Comparison of ENCODE assay signal across 8 mouse cellular contexts in genomic region chr1:181232307-181233027, GRCm38 (mm10). TPM values are rescaled to one million over a fixed set of nuclear protein-coding genes. Genes with fewer than 3 reads are reported as not detected.
DNase-seq lines count a peak whose midpoint lies in the region; ATAC-seq and TF ChIP-seq lines count a peak whose summit lies in the region.

No protein-coding gene starts in this region.

- 20% methylated on average over 8 of the region's 8 CpGs for WGBS in kidney, embryonic 15.5 days
- WGBS in liver, embryonic 14.5 days (ENCODE audit: insufficient replicate concordance), result 4% methylated on average over 8 of the region's 8 CpGs
- 28% methylated on average over 8 of the region's 8 CpGs for WGBS in olfactory bulb, adult 2 months

- DNase-seq in B cell, adult 2 months, result peak; percentile 84
- DNase-seq in Patski (ENCODE audit: low read depth, low spot score), result no peak
- peak; percentile 79 to 86 for DNase-seq in cerebellum, postnatal 10 days
- peak; percentile 73 to 81 (median 74) for DNase-seq in liver, embryonic 14.5 days (ENCODE audit: low read depth in 3 of 3, low spot score in 3 of 3)
- DNase-seq in thymus, postnatal 10 days (ENCODE audit: low spot score in 2 of 2), result peak; percentile 46 to 75

- POLR2A ChIA-PET in Patski (lab: Charles Lee), result interaction anchor here (0.5 to 2.4 kb wide), 2 partner anchors 9 to 21 kb away, joined by 3 to 13 read pairs; partner anchors contain the start of gene Wdr26

- peak; percentile 52; the same call in 1 of the 2 replicates for TF ChIP-seq EP300 in liver, embryonic 14.5 days (IDR thresholded peaks at IDR 0.05; ENCODE audit: low read depth)

- H3K27me3 ChIP-seq in Patski, result no peaks in the 10 kb centered on the region
- H3K27me3 ChIP-seq in kidney, embryonic 15.5 days, result no peaks in the 10 kb centered on the region
- H3K27me3 ChIP-seq in liver, embryonic 14.5 days (ENCODE audit: control insufficient read depth, insufficient read depth, low read length), result no peaks in the 10 kb centered on the region

- H3K27ac ChIP-seq in kidney, embryonic 15.5 days, result 0 out of 2 replicates have a peak overlapping the region, but pooled peaks have one; percentile 20
- H3K27ac ChIP-seq in liver, embryonic 14.5 days, result peak overlapping the region; percentile 76
- no peak overlapping the region for H3K27ac ChIP-seq in olfactory bulb, adult 2 months (ENCODE audit: insufficient read depth, low read depth, low read length)

- H3K4me1 ChIP-seq in kidney, embryonic 15.5 days, result peaks cover 36% of the 10 kb centered on the region
- H3K4me1 ChIP-seq in liver, embryonic 14.5 days (replicated peaks; ENCODE audit: control insufficient read depth in 2 of 2, insufficient read depth in 2 of 2, low read length in 1 of 2), result peaks cover 25 to 45% of the 10 kb centered on the region in 2 experiments
- H3K4me1 ChIP-seq in olfactory bulb, adult 2 months (ENCODE audit: control insufficient read depth, insufficient read depth, low read length), result peaks cover 16% of the 10 kb centered on the region

- H3K9ac ChIP-seq in kidney, embryonic 15.5 days, result no peak overlapping the region
- peak overlapping the region; percentile 56 for H3K9ac ChIP-seq in liver, embryonic 14.5 days (replicated peaks)

- peak; percentile 86 for TF ChIP-seq CTCF in Patski (IDR thresholded peaks at IDR 0.05)
- TF ChIP-seq CTCF in liver, embryonic 14.5 days (IDR thresholded peaks at IDR 0.05; ENCODE audit: low read depth), result peak; percentile 95
- peak; percentile 26; the same call in 1 of the 2 replicates for TF ChIP-seq CTCF in olfactory bulb, adult 2 months (IDR thresholded peaks at IDR 0.05; ENCODE audit: insufficient read depth, low read depth, low read length)

- no peak overlapping the region for H3K4me2 ChIP-seq in kidney, embryonic 15.5 days
- H3K4me2 ChIP-seq in liver, embryonic 14.5 days (ENCODE audit: low read depth), result peak overlapping the region; percentile 23

- no peak for TF ChIP-seq POLR2A in olfactory bulb, adult 2 months (IDR thresholded peaks at IDR 0.05; ENCODE audit: insufficient read depth, low read depth, low read length)

- H3K36me3 ChIP-seq in kidney, embryonic 15.5 days, result no peaks in the 10 kb centered on the region
- no peaks in the 10 kb centered on the region for H3K36me3 ChIP-seq in liver, embryonic 14.5 days (replicated peaks; ENCODE audit: control insufficient read depth, insufficient read depth, low read depth)

- CTCF ChIA-PET in Patski (lab: Charles Lee), result interaction anchor here (0.8 to 1.9 kb wide), 8 partner anchors 9 to 29 kb away, joined by 3 to 7 read pairs (median 3); no protein-coding TSS in a partner anchor

- no peaks in the 10 kb centered on the region for H3K9me3 ChIP-seq in kidney, embryonic 15.5 days (replicated peaks)
- no peaks in the 10 kb centered on the region for H3K9me3 ChIP-seq in liver, embryonic 14.5 days (ENCODE audit: control insufficient read depth, low read length)

- no peak overlapping the region for H3K4me3 ChIP-seq in kidney, embryonic 15.5 days (replicated peaks)
- no peak overlapping the region for H3K4me3 ChIP-seq in liver, embryonic 14.5 days (ENCODE audit: insufficient read depth in 1 of 2, low read depth in 2 of 2, low read length in 2 of 2)
- no peak overlapping the region for H3K4me3 ChIP-seq in olfactory bulb, adult 2 months (ENCODE audit: insufficient read depth, low read depth, low read length)

- in situ Hi-C loops in Patski (cut with MboI; ENCODE audit: low pct_unique_long_range_greater_than_20kb), result loop anchor here (5.0 kb wide), 1 partner anchor 245 kb away; no protein-coding TSS in a partner anchor

- peak; percentile 51 for ATAC-seq in Patski
- ATAC-seq in granulocyte monocyte progenitor cell, adult 5-6 weeks (replicated peaks; ENCODE audit: poor library complexity, severe bottlenecking), result peak; percentile 79
- peak; percentile 72 for ATAC-seq in kidney, embryonic 15.5 days (replicated peaks; ENCODE audit: low FRiP score)
- peak; percentile 74 for ATAC-seq in liver, embryonic 14.5 days (ENCODE audit: insufficient read depth)

RNA-seq across cellular contexts. Expression of gene Wdr26, which starts 20.7 kb away (rescaled TPM):
- polyA plus RNA-seq in Patski (2021), result 128 TPM
- total RNA-seq in granulocyte monocyte progenitor cell, adult 5-6 weeks (2014; fragmentation: Nextera tagmentation), result 92.9 and 128 TPM in 2 replicates
- 93.0 and 101 TPM in 2 replicates for total RNA-seq in granulocyte monocyte progenitor cell, adult 5-6 weeks (2017)
- 36.2 and 38.7 TPM in 2 replicates for polyA plus RNA-seq in kidney, embryonic 15.5 days (2015; fragmentation: Nextera tagmentation; extraction: Ambion mirVana)
- polyA plus RNA-seq in liver, embryonic 14.5 days (2012; rRNA removed), result 47.8 and 68.9 TPM in 2 replicates
- 57.8 and 64.4 TPM in 2 replicates for polyA plus RNA-seq in liver, embryonic 14.5 days (2014; fragmentation: Nextera tagmentation; extraction: Ambion mirVana)
- 199 and 281 TPM in 2 replicates for polyA plus RNA-seq in olfactory bulb, adult 2 months (2012; ENCODE audit: insufficient read depth, insufficient read length, low replicate concordance, missing spikeins)

Comparison
In these comparisons a context has a peak if more than half of its experiments do, and no peak if none do; other contexts are left out.
1. CTCF ChIP-seq: peak in every context shown above with its lines; median percentile 95 in liver, embryonic 14.5 days; 86 in Patski; 26 in olfactory bulb, adult 2 months.